Mouse (Mus musculus): ENCODE data around the gene Krt2.

Krt2 gene

GRCm38 (mm10) chr15:101817875-101818274, at the start of gene Krt2:
Gene Krt2, minus strand, starts transcription at chr15:101818169.
- ATAC-seq (ENCODE audit: low TSS enrichment), result no peak

GRCm38 (mm10) chr15:101866754-101867153, 48.8 kb upstream of the Krt2 start:
- peak; percentile 76 for ATAC-seq (ENCODE audit: low TSS enrichment)

- ATAC-seq (ENCODE audit: low TSS enrichment), result 0 out of 2 replicates have a peak, but pooled peaks have one; percentile 31
Measured at GRCm38 (mm10) chr15:101860421-101861130, 42.6 kb upstream of the Krt2 start.

- peak; percentile 84 for ATAC-seq (ENCODE audit: low TSS enrichment)
Measured at GRCm38 (mm10) chr15:101859735-101860170, 41.8 kb upstream of the Krt2 start.

GRCm38 (mm10) chr15:101858673-101859425, 40.9 kb upstream of the Krt2 start:
- no peak for ATAC-seq (ENCODE audit: low TSS enrichment)

- ATAC-seq (ENCODE audit: low TSS enrichment), result no peak
Measured at GRCm38 (mm10) chr15:101856696-101857095, 38.7 kb upstream of the Krt2 start.

GRCm38 (mm10) chr15:101855732-101856131, 37.8 kb upstream of the Krt2 start:
- no peak for ATAC-seq (ENCODE audit: low TSS enrichment)

GRCm38 (mm10) chr15:101854294-101854693, 36.3 kb upstream of the Krt2 start:
- no peak for ATAC-seq (ENCODE audit: low TSS enrichment)

GRCm38 (mm10) chr15:101852571-101852970, 34.6 kb upstream of the Krt2 start:
- no peak for ATAC-seq (ENCODE audit: low TSS enrichment)

GRCm38 (mm10) chr15:101850694-101851093, 32.7 kb upstream of the Krt2 start, which contains the start of gene Krt1:
Gene Krt1, minus strand, starts transcription at chr15:101850794.
- ATAC-seq (ENCODE audit: low TSS enrichment), result no peak

- ATAC-seq (ENCODE audit: low TSS enrichment), result peak; percentile 88
Measured at GRCm38 (mm10) chr15:101845971-101846403, 28.0 kb upstream of the Krt2 start.

GRCm38 (mm10) chr15:101843192-101843591, 25.2 kb upstream of the Krt2 start:
- ATAC-seq (ENCODE audit: low TSS enrichment), result no peak

GRCm38 (mm10) chr15:101834784-101835328, 16.9 kb upstream of the Krt2 start:
- ATAC-seq (ENCODE audit: low TSS enrichment), result peak; percentile 73; the same call in 1 of the 2 replicates

- no peak for ATAC-seq (ENCODE audit: low TSS enrichment)
Measured at GRCm38 (mm10) chr15:101833131-101833530, 15.2 kb upstream of the Krt2 start.

- ATAC-seq (ENCODE audit: low TSS enrichment), result no peak
Measured at GRCm38 (mm10) chr15:101829441-101829840, 11.5 kb upstream of the Krt2 start.

- no peak for ATAC-seq (ENCODE audit: low TSS enrichment)
Measured at GRCm38 (mm10) chr15:101821786-101822185, 3.8 kb upstream of the Krt2 start.

- peak; percentile 98 for ATAC-seq (ENCODE audit: low TSS enrichment)
Measured at GRCm38 (mm10) chr15:101803052-101803822, 14.7 kb downstream of the Krt2 start.

- no peak for ATAC-seq (ENCODE audit: low TSS enrichment)
Measured at GRCm38 (mm10) chr15:101802296-101802835, 15.6 kb downstream of the Krt2 start, which contains the start of gene Krt73. Gene Krt73, minus strand, starts transcription at chr15:101802346.

- ATAC-seq (ENCODE audit: low TSS enrichment), result no peak
Measured at GRCm38 (mm10) chr15:101790867-101791266, 27.1 kb downstream of the Krt2 start.

- ATAC-seq (ENCODE audit: low TSS enrichment), result no peak
Measured at GRCm38 (mm10) chr15:101786360-101786759, 31.6 kb downstream of the Krt2 start, which contains the start of gene Krt72. Gene Krt72, minus strand, starts transcription at chr15:101786460.

- no peak for ATAC-seq (ENCODE audit: low TSS enrichment)
Measured at GRCm38 (mm10) chr15:101773420-101773819, 44.5 kb downstream of the Krt2 start.

Measured in frontal cortex, adult (tissue).